In the genomic region with DNA sequence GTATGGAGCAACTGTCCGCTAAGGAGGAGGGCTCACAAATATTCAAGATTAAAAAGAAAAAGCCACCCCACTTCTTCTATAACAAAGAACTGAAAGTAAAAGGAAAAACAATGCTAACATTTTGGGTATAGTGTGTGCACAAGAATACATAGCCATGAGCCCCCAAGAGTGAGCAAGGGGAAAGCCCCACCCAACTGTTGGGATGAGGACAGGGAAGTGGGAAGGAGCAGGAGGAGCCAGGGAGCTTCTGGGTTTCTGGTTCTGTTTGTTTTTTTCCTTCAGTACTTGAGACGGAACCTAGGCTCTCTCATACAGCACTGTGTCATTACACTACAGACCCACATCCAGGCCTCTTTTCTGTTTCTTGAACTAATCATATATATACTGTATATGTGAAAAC, we compare ENCODE assay signal across 10 mouse cellular contexts. TPM values are rescaled to one million over a fixed set of nuclear protein-coding genes. Genes with fewer than 3 reads are reported as not detected.
DNase-seq lines count a peak whose midpoint lies in the region; ATAC-seq and TF ChIP-seq lines count a peak whose summit lies in the region.
"Had no signal": no experiment of that assay in that cellular context is flagged by ENCODE, and none has a peak within 500 bp of the region (broad histone marks: within the 10 kb centered on the region; RNA-seq: fewer than 3 reads in every experiment).

No protein-coding gene starts in this region.

- H3K27ac ChIP-seq in hindbrain, embryonic 10.5 days: 0 out of 2 replicates have a peak overlapping the region, but pooled peaks have one; percentile 29
- H3K27ac ChIP-seq in hindbrain, embryonic 13.5 days: no peak overlapping the region
- peak overlapping the region; percentile 51 for H3K27ac ChIP-seq in testis, adult 2 months (ENCODE audit: control insufficient read depth, insufficient read depth, low read depth, low read length)
- H3K27ac ChIP-seq in limb, embryonic 14.5 days (replicated peaks; ENCODE audit: low read depth, low read length): peak overlapping the region; percentile 10; the same call in 1 of the 2 replicates
- peak overlapping the region; percentile 82; the same call in 1 of the 2 replicates for H3K27ac ChIP-seq in stomach, embryonic 16.5 days (ENCODE audit: low read length)
- H3K27ac ChIP-seq: midbrain, embryonic 10.5 days had no signal

- H3K27me3 ChIP-seq in hindbrain, embryonic 10.5 days (ENCODE audit: insufficient read depth, poor library complexity, severe bottlenecking): no peaks in the 10 kb centered on the region
- no peaks in the 10 kb centered on the region for H3K27me3 ChIP-seq in hindbrain, embryonic 13.5 days
- no peaks in the 10 kb centered on the region for H3K27me3 ChIP-seq in testis, adult 2 months (ENCODE audit: control insufficient read depth, insufficient read depth, low read length)
- no peaks in the 10 kb centered on the region for H3K27me3 ChIP-seq in limb, embryonic 14.5 days (ENCODE audit: control insufficient read depth, insufficient read depth, low read length)
- no peaks in the 10 kb centered on the region for H3K27me3 ChIP-seq in stomach, embryonic 16.5 days (ENCODE audit: control insufficient read depth, insufficient read depth, low read length)

- H3K4me1 ChIP-seq in hindbrain, embryonic 10.5 days (replicated peaks): peaks cover 18% of the 10 kb centered on the region
- peaks cover 16% of the 10 kb centered on the region for H3K4me1 ChIP-seq in hindbrain, embryonic 13.5 days (replicated peaks)
- H3K4me1 ChIP-seq in testis, adult 2 months (ENCODE audit: control insufficient read depth, insufficient read depth, low read length): peaks cover 2% of the 10 kb centered on the region; the same call in 1 of the 2 replicates
- peaks cover 33% of the 10 kb centered on the region for H3K4me1 ChIP-seq in limb, embryonic 14.5 days (ENCODE audit: control insufficient read depth, insufficient read depth, low read length)
- peaks cover 28% of the 10 kb centered on the region for H3K4me1 ChIP-seq in stomach, embryonic 16.5 days (ENCODE audit: control insufficient read depth, insufficient read depth, low read length)

- TF ChIP-seq POLR2A in testis, adult 2 months (IDR thresholded peaks at IDR 0.05; ENCODE audit: control insufficient read depth, low read depth, low read length): no peak
- TF ChIP-seq POLR2A in limb, embryonic 14.5 days (IDR thresholded peaks at IDR 0.05; ENCODE audit: borderline replicate concordance, extremely low read depth, insufficient read depth, insufficient read length): no peak

- H3K4me2 ChIP-seq in hindbrain, embryonic 13.5 days: no peak overlapping the region
- no peak overlapping the region for H3K4me2 ChIP-seq in limb, embryonic 14.5 days (replicated peaks; ENCODE audit: low read depth, low read length, severe bottlenecking)
- H3K4me2 ChIP-seq in stomach, embryonic 16.5 days (ENCODE audit: low read depth, low read length): peak overlapping the region; percentile 42; the same call in 1 of the 2 replicates

- H3K9me3 ChIP-seq in hindbrain, embryonic 10.5 days: no peaks in the 10 kb centered on the region
- no peaks in the 10 kb centered on the region for H3K9me3 ChIP-seq in hindbrain, embryonic 13.5 days
- no peaks in the 10 kb centered on the region for H3K9me3 ChIP-seq in limb, embryonic 14.5 days (ENCODE audit: control insufficient read depth, low read length)
- H3K9me3 ChIP-seq in stomach, embryonic 16.5 days (replicated peaks; ENCODE audit: control insufficient read depth, low read length): no peaks in the 10 kb centered on the region
- H3K9me3 ChIP-seq: midbrain, embryonic 10.5 days had no signal

- no peaks in the 10 kb centered on the region for H3K36me3 ChIP-seq in hindbrain, embryonic 10.5 days
- no peaks in the 10 kb centered on the region for H3K36me3 ChIP-seq in hindbrain, embryonic 13.5 days
- no peaks in the 10 kb centered on the region for H3K36me3 ChIP-seq in testis, adult 2 months (ENCODE audit: control insufficient read depth, insufficient read depth, low read length)
- H3K36me3 ChIP-seq in limb, embryonic 14.5 days (ENCODE audit: control insufficient read depth, insufficient read depth, low read length): no peaks in the 10 kb centered on the region
- H3K36me3 ChIP-seq in stomach, embryonic 16.5 days (ENCODE audit: control insufficient read depth, insufficient read depth, low read length): no peaks in the 10 kb centered on the region
- H3K36me3 ChIP-seq: midbrain, embryonic 10.5 days had no signal

- TF ChIP-seq CTCF in testis, adult 2 months (IDR thresholded peaks at IDR 0.05; ENCODE audit: control insufficient read depth, insufficient read depth, insufficient replicate concordance, low read depth, low read length): no peak

- ATAC-seq in hindbrain, embryonic 13.5 days (ENCODE audit: low FRiP score): no peak
- no peak for ATAC-seq in limb, embryonic 14.5 days (ENCODE audit: low FRiP score, low read depth)
- no peak for ATAC-seq in stomach, embryonic 16.5 days (ENCODE audit: insufficient read depth, low FRiP score)

- H3K4me3 ChIP-seq in hindbrain, embryonic 10.5 days: no peak overlapping the region
- no peak overlapping the region for H3K4me3 ChIP-seq in hindbrain, embryonic 13.5 days
- no peak overlapping the region for H3K4me3 ChIP-seq in testis, adult 2 months (ENCODE audit: control insufficient read depth, low read depth, low read length)
- no peak overlapping the region for H3K4me3 ChIP-seq in limb, embryonic 14.5 days (replicated peaks; ENCODE audit: low read length)
- H3K4me3 ChIP-seq in stomach, embryonic 16.5 days (replicated peaks; ENCODE audit: low read length): no peak overlapping the region
- H3K4me3 ChIP-seq: midbrain, embryonic 10.5 days had no signal

- no peak for DNase-seq in hindbrain, embryonic 10.5 days (ENCODE audit: low spot score)
- no peak for DNase-seq in testis, postnatal 14 days (ENCODE audit: low spot score)
- no peak for DNase-seq in limb, embryonic 14.5 days (ENCODE audit: low spot score)
- no peak for DNase-seq in gastrocnemius, postnatal 25 days
- no peak for DNase-seq in thymus, postnatal 4 days
- DNase-seq: right cerebral cortex, postnatal 4 days had no signal

- 78% methylated on average over 2 of the region's 2 CpGs for WGBS in hindbrain, embryonic 10.5 days
- WGBS in hindbrain, embryonic 13.5 days: 83% methylated on average over 2 of the region's 2 CpGs
- 82% methylated on average over 2 of the region's 2 CpGs for WGBS in limb, embryonic 14.5 days
- 72% methylated on average over 2 of the region's 2 CpGs for WGBS in stomach, embryonic 16.5 days

- no peak overlapping the region for H3K9ac ChIP-seq in hindbrain, embryonic 13.5 days
- H3K9ac ChIP-seq in limb, embryonic 14.5 days (ENCODE audit: low read depth, low read length, severe bottlenecking): no peak overlapping the region
- peak overlapping the region; percentile 44; the same call in 1 of the 2 replicates for H3K9ac ChIP-seq in stomach, embryonic 16.5 days (ENCODE audit: low read length)

RNA-seq across cellular contexts. Expression of a gene that starts 31.1 kb away (rescaled TPM):
- polyA plus RNA-seq in hindbrain, embryonic 10.5 days (2016; fragmentation: Nextera tagmentation; extraction: Ambion mirVana): 53.3 and 57.7 TPM in 2 replicates
- 27.8 and 29.5 TPM in 2 replicates for polyA plus RNA-seq in hindbrain, embryonic 13.5 days (2015; fragmentation: Nextera tagmentation; extraction: Ambion mirVana)
- 103 and 108 TPM in 2 replicates for polyA plus RNA-seq in testis, adult 2 months (2012; rRNA removed)
- polyA plus RNA-seq in limb, embryonic 14.5 days (2012; rRNA removed): 51.7 and 58.4 TPM in 2 replicates
- polyA plus RNA-seq in limb, embryonic 14.5 days (2014; fragmentation: Nextera tagmentation; extraction: Ambion mirVana): 41.6 and 43.3 TPM in 2 replicates
- polyA plus RNA-seq in stomach, embryonic 16.5 days (2015; fragmentation: Nextera tagmentation; extraction: Ambion mirVana): 64.5 and 67.9 TPM in 2 replicates
- total RNA-seq in gastrocnemius, postnatal 25 days (2021): 10 to 100 TPM; 51.6 to 53.8 TPM
